Mouse (Mus musculus) heart, adult 18-20 months (tissue): ENCODE data around the gene Agpat2. TPM values are rescaled to one million over a fixed set of nuclear protein-coding genes. Genes with fewer than 3 reads are reported as not detected.

Experiments
- DNase-seq, 2 experiments: peaks; one replicate each; pipeline ENCODE4 v3.0.0; 2021 to 2022; ENCODE audit warnings: mixed read lengths in 1 of 2
- total RNA-seq, 2 experiments: library from RNA; stranded (reverse); gene quantifications; 2 replicates each; pipeline ENCODE4 v1.2.3; 2021

Agpat2 gene
- total RNA-seq, 2 experiments from 2014 or later, result 53.9 to 88.6 TPM

- DNase-seq, result no peak
Observed at GRCm38 (mm10) chr2:26626081-26626480, 21.9 kb upstream of the Agpat2 start.

- no peak for DNase-seq
Observed at GRCm38 (mm10) chr2:26625419-26625818, 21.2 kb upstream of the Agpat2 start.

- DNase-seq, result no peak
Observed at GRCm38 (mm10) chr2:26622984-26623383, 18.8 kb upstream of the Agpat2 start.

- DNase-seq, result no peak
Observed at GRCm38 (mm10) chr2:26621246-26621645, 17.0 kb upstream of the Agpat2 start.

- DNase-seq, result no peak
Observed at GRCm38 (mm10) chr2:26617928-26618327, 13.7 kb upstream of the Agpat2 start.

GRCm38 (mm10) chr2:26617331-26617730, 13.1 kb upstream of the Agpat2 start:
- no peak for DNase-seq

GRCm38 (mm10) chr2:26615459-26616124, 11.4 kb upstream of the Agpat2 start:
- no peak for DNase-seq

- peak; percentile 61 to 77 for DNase-seq
Observed at GRCm38 (mm10) chr2:26614903-26615302, 10.7 kb upstream of the Agpat2 start.

GRCm38 (mm10) chr2:26611896-26612295, 7.7 kb upstream of the Agpat2 start:
- DNase-seq, result no peak

GRCm38 (mm10) chr2:26611054-26611453, 6.8 kb upstream of the Agpat2 start:
- DNase-seq, result no peak

GRCm38 (mm10) chr2:26610526-26610925, 6.3 kb upstream of the Agpat2 start:
- DNase-seq, result no peak

GRCm38 (mm10) chr2:26609261-26609661, 5.0 kb upstream of the Agpat2 start:
- DNase-seq, result peak; percentile 72 to 89

- DNase-seq, result no peak
Observed at GRCm38 (mm10) chr2:26608781-26609180, 4.6 kb upstream of the Agpat2 start.

- DNase-seq, result peak; percentile 83 to 85
Observed at GRCm38 (mm10) chr2:26607056-26607910, 3.1 kb upstream of the Agpat2 start.

GRCm38 (mm10) chr2:26606579-26606978, 2.4 kb upstream of the Agpat2 start:
- DNase-seq, result no peak

GRCm38 (mm10) chr2:26605331-26605730, 1.1 kb upstream of the Agpat2 start:
- DNase-seq, result no peak

GRCm38 (mm10) chr2:26603159-26603558, 1.1 kb downstream of the Agpat2 start:
- DNase-seq, result peak in 1 of 2 experiments; percentile 37

- no peak for DNase-seq
Observed at GRCm38 (mm10) chr2:26602631-26603030, 1.6 kb downstream of the Agpat2 start.

GRCm38 (mm10) chr2:26601595-26601994, 2.6 kb downstream of the Agpat2 start:
- no peak for DNase-seq

- DNase-seq, result no peak
Observed at GRCm38 (mm10) chr2:26600664-26601063, 3.6 kb downstream of the Agpat2 start.

GRCm38 (mm10) chr2:26599965-26600364, 4.3 kb downstream of the Agpat2 start:
- no peak for DNase-seq

GRCm38 (mm10) chr2:26598462-26598861, 5.8 kb downstream of the Agpat2 start:
- DNase-seq, result no peak

- DNase-seq, result no peak
Observed at GRCm38 (mm10) chr2:26597810-26598209, 6.4 kb downstream of the Agpat2 start.

GRCm38 (mm10) chr2:26596898-26597297, 7.3 kb downstream of the Agpat2 start:
- DNase-seq, result no peak
